8 mouse cellular contexts compared by ENCODE assay signal in the genomic region with DNA sequence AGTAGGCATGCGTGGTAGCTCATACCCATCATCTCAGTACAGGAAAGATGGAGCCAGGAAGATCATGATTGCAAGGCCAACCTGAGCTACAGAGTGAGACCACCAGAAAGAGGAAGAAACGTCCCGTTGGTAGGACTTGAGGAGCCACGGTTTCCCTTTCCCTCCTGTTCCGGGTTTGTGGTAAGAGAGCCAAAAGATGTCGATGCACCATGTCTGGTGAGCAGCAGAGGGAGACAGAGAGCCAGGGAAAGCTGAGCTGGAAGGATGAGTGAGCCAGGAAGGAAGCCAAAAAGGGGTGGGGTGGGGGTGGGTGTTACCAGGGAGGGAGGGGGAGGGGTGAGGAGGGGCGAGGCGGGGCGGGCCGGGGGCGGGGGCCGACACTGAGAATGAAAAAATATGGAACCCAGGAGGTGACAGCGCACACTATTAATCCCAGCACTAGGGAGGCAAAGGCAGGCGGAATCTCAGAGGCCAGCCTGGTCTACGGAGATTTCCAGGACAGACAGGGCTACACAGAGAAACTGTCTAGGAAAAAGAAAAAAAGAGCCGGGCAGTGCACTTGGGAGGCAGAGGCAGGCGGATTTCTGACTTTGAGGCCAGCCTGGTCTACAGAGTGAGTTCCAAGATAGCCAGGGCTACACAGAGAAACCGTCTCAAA. TPM values are rescaled to one million over a fixed set of nuclear protein-coding genes. Genes with fewer than 3 reads are reported as not detected.
A peak's percentile ranks its signal among the peaks of the same experiment; 100 is the strongest.
DNase-seq lines count a peak whose midpoint lies in the region; ATAC-seq and TF ChIP-seq lines count a peak whose summit lies in the region.

No protein-coding gene starts in this region.

- intact Hi-C loops in left cerebral cortex, postnatal 14 days (cut with DNase I): loop anchor here (1.0 to 10.0 kb wide), 6 partner anchors 34 to 808 kb away; a partner anchor contains a TSS

- no peak overlapping the region for H3K27ac ChIP-seq in cortical plate, adult 2 months (ENCODE audit: insufficient read depth, low read length)
- H3K27ac ChIP-seq in intestine, embryonic 15.5 days: no peak overlapping the region

- ATAC-seq in intestine, embryonic 15.5 days: 0 out of 2 replicates have a peak, but pooled peaks have one; percentile 29
- peak; percentile 58 for ATAC-seq in megakaryocyte-erythroid progenitor cell, adult 5-6 weeks (replicated peaks; ENCODE audit: low FRiP score, low TSS enrichment, poor library complexity, severe bottlenecking)

- no peak for TF ChIP-seq POLR2A in cortical plate, adult 2 months (IDR thresholded peaks at IDR 0.05; ENCODE audit: extremely low read depth, insufficient read depth, low read length)

- no peaks in the 10 kb centered on the region for H3K9me3 ChIP-seq in intestine, embryonic 15.5 days

- H3K4me3 ChIP-seq in cortical plate, adult 2 months (ENCODE audit: insufficient read depth, low read length): peak overlapping the region; percentile 16
- H3K4me3 ChIP-seq in intestine, embryonic 15.5 days (replicated peaks): no peak overlapping the region

- no peaks in the 10 kb centered on the region for H3K27me3 ChIP-seq in intestine, embryonic 15.5 days (replicated peaks)

- WGBS in intestine, embryonic 15.5 days: 28% methylated on average over 16 of the region's 18 CpGs

- H3K4me1 ChIP-seq in cortical plate, adult 2 months (ENCODE audit: control insufficient read depth, insufficient read depth, low read length): no peaks in the 10 kb centered on the region
- peaks cover 14% of the 10 kb centered on the region for H3K4me1 ChIP-seq in intestine, embryonic 15.5 days (replicated peaks)

- peak; percentile 95 for TF ChIP-seq CTCF in cortical plate, adult 2 months (IDR thresholded peaks at IDR 0.05; ENCODE audit: extremely low read depth, insufficient read depth, low read length)

- H3K9ac ChIP-seq in intestine, embryonic 15.5 days: 0 out of 2 replicates have a peak overlapping the region, but pooled peaks have one; percentile 11

- DNase-seq in ovary, postnatal 14 days (ENCODE audit: low spot score): peak; percentile 80
- no peak for DNase-seq in ovary, postnatal 10 days (ENCODE audit: low spot score)
- peak; percentile 66 for DNase-seq in gastrocnemius, postnatal 25 days
- DNase-seq in left cerebral cortex, postnatal 14 days (ENCODE audit: low spot score in 2 of 2): peak; percentile 83 to 87
- peak; percentile 81 to 87 for DNase-seq in spleen, postnatal 4 days (ENCODE audit: low spot score in 2 of 2)

- H3K36me3 ChIP-seq in intestine, embryonic 15.5 days: no peaks in the 10 kb centered on the region

- peak overlapping the region; percentile 43 for H3K4me2 ChIP-seq in intestine, embryonic 15.5 days (replicated peaks)

RNA-seq across cellular contexts. Expression of a gene that starts 14.0 kb away (rescaled TPM):
- polyA plus RNA-seq in cortical plate, adult 2 months (2012; rRNA removed): 34.5 and 38.3 TPM in 2 replicates
- total RNA-seq in gastrocnemius, postnatal 25 days (2021): 10 to 100 TPM; 36.2 to 51.3 TPM
- polyA plus RNA-seq in intestine, embryonic 15.5 days (2015; fragmentation: Nextera tagmentation; extraction: Ambion mirVana): 15.3 and 16.2 TPM in 2 replicates
- total RNA-seq in left cerebral cortex, postnatal 14 days (2021): 10 to 100 TPM; 44.3 to 53.6 TPM
- 0.07 TPM in 1 of 2 replicates, not detected in the other for total RNA-seq in megakaryocyte-erythroid progenitor cell, adult 5-6 weeks (2014; fragmentation: Nextera tagmentation)
- not detected in 2 replicates for total RNA-seq in megakaryocyte-erythroid progenitor cell, adult 5-6 weeks (2017)

RNA-seq across cellular contexts. Expression of a gene that starts 20.5 kb away (rescaled TPM):
- polyA plus RNA-seq in cortical plate, adult 2 months (2012; rRNA removed): 44.1 and 45.9 TPM in 2 replicates
- 1 to 10 TPM; 8.4 to 9.8 TPM for total RNA-seq in gastrocnemius, postnatal 25 days (2021)
- polyA plus RNA-seq in intestine, embryonic 15.5 days (2015; fragmentation: Nextera tagmentation; extraction: Ambion mirVana): 37.8 and 43.8 TPM in 2 replicates
- total RNA-seq in left cerebral cortex, postnatal 14 days (2021): 10 to 100 TPM; 67.2 to 69.5 TPM
- total RNA-seq in megakaryocyte-erythroid progenitor cell, adult 5-6 weeks (2014; fragmentation: Nextera tagmentation): 211 and 220 TPM in 2 replicates
- total RNA-seq in megakaryocyte-erythroid progenitor cell, adult 5-6 weeks (2017): 134 and 194 TPM in 2 replicates

Comparison
In these comparisons a context has a peak if more than half of its experiments do, and no peak if none do; other contexts are left out.
1. RNA of a gene that starts 14.0 kb away (total RNA-seq): 44.3 to 53.6 TPM in left cerebral cortex, postnatal 14 days and 36.2 to 51.3 TPM in gastrocnemius, postnatal 25 days; 0.07 TPM in megakaryocyte-erythroid progenitor cell, adult 5-6 weeks; every median in the first group is over 10 times any median in the second.
2. RNA of a gene that starts 20.5 kb away (total RNA-seq): 134 to 220 TPM in megakaryocyte-erythroid progenitor cell, adult 5-6 weeks and 67.2 to 69.5 TPM in left cerebral cortex, postnatal 14 days; 8.4 to 9.8 TPM in gastrocnemius, postnatal 25 days; every median in the first group is over 4 times any median in the second.